Mouse (Mus musculus) right cerebral cortex, postnatal 25 days (tissue): Measurements from ENCODE around the gene Dchs1.
"Not testable (repeated sequence)": the region's sequence is repeated elsewhere in the genome, so short reads cannot be mapped to it uniquely, and the experiment has no call there.

ENCODE experiments used
- DNase-seq: peaks from one replicate; pipeline ENCODE4 v3.0.0; 2022

The Dchs1 gene

GRCm38 (mm10) chr7:105778553-105779265 lies 8.7 kb downstream of the Dchs1 start:
- DNase-seq: no peak

GRCm38 (mm10) chr7:105777797-105778552 lies 9.5 kb downstream of the Dchs1 start:
- no peak for DNase-seq

GRCm38 (mm10) chr7:105777316-105777715 lies 10.1 kb downstream of the Dchs1 start:
- DNase-seq: no peak

- no peak for DNase-seq
Observed at GRCm38 (mm10) chr7:105776026-105776425, 11.4 kb downstream of the Dchs1 start.

GRCm38 (mm10) chr7:105774661-105775060 lies 12.8 kb downstream of the Dchs1 start:
- no peak for DNase-seq

GRCm38 (mm10) chr7:105773041-105773440 lies 14.4 kb downstream of the Dchs1 start:
- no peak for DNase-seq

GRCm38 (mm10) chr7:105772331-105772730 lies 15.1 kb downstream of the Dchs1 start:
- no peak for DNase-seq

GRCm38 (mm10) chr7:105769959-105770358 lies 17.5 kb downstream of the Dchs1 start:
- no peak for DNase-seq

GRCm38 (mm10) chr7:105767729-105768165 lies 19.7 kb downstream of the Dchs1 start:
- no peak for DNase-seq

GRCm38 (mm10) chr7:105764331-105764730 lies 23.1 kb downstream of the Dchs1 start:
- DNase-seq: no peak

- DNase-seq: no peak
Observed at GRCm38 (mm10) chr7:105762517-105763270, 24.8 kb downstream of the Dchs1 start.

GRCm38 (mm10) chr7:105761813-105762484 lies 25.5 kb downstream of the Dchs1 start:
- no peak for DNase-seq

- no peak for DNase-seq
Observed at GRCm38 (mm10) chr7:105753281-105753680, 34.2 kb downstream of the Dchs1 start.

GRCm38 (mm10) chr7:105752716-105753115 lies 34.7 kb downstream of the Dchs1 start:
- DNase-seq: no peak

GRCm38 (mm10) chr7:105751491-105752433 lies 35.7 kb downstream of the Dchs1 start, which contains the start of gene Tpp1:
TSS of gene Tpp1 (minus strand) at chr7:105752235.
- DNase-seq: peak; percentile 92

GRCm38 (mm10) chr7:105747776-105748175 lies 39.7 kb downstream of the Dchs1 start:
- DNase-seq: no peak

- peak; percentile 90 for DNase-seq
Observed at GRCm38 (mm10) chr7:105743926-105744590, 43.4 kb downstream of the Dchs1 start, which contains the start of gene Taf10. TSS of gene Taf10 (minus strand) at chr7:105744361.

- not testable (repeated sequence) for DNase-seq
Observed at GRCm38 (mm10) chr7:105743246-105743925, 44.1 kb downstream of the Dchs1 start.

- DNase-seq: not testable (repeated sequence)
Observed at GRCm38 (mm10) chr7:105742539-105743215, 44.8 kb downstream of the Dchs1 start.

- DNase-seq: no peak
Observed at GRCm38 (mm10) chr7:105741978-105742377, 45.5 kb downstream of the Dchs1 start.
